28 mouse cellular contexts compared by ENCODE assay signal in genomic region chr9:13626480-13626879, GRCm38 (mm10).
DNase-seq lines count a peak whose midpoint lies in the region; ATAC-seq lines count a peak whose summit lies in the region.
"Had no signal": no experiment of that assay in that cellular context is flagged by ENCODE, and none has a peak within 500 bp of the region (broad histone marks: within the 10 kb centered on the region; RNA-seq: fewer than 3 reads in every experiment).

No protein-coding gene starts in this region.

- no peaks in the 10 kb centered on the region for H3K9me3 ChIP-seq in forebrain, embryonic 12.5 days
- H3K9me3 ChIP-seq in forebrain, embryonic 11.5 days (ENCODE audit: control insufficient read depth, low read length): no peaks in the 10 kb centered on the region
- no peaks in the 10 kb centered on the region for H3K9me3 ChIP-seq in hindbrain, embryonic 11.5 days (ENCODE audit: control insufficient read depth, low read length)
- no peaks in the 10 kb centered on the region for H3K9me3 ChIP-seq in hindbrain, embryonic 14.5 days (ENCODE audit: control insufficient read depth, low read length)
- H3K9me3 ChIP-seq in neural tube, embryonic 12.5 days: no peaks in the 10 kb centered on the region
- no peaks in the 10 kb centered on the region for H3K9me3 ChIP-seq in neural tube, embryonic 15.5 days (replicated peaks)
- H3K9me3 ChIP-seq: G1E; heart, embryonic 12.5 days; kidney, embryonic 15.5 days had no signal

- peaks cover 10% of the 10 kb centered on the region for H3K4me1 ChIP-seq in forebrain, embryonic 12.5 days
- no peaks in the 10 kb centered on the region for H3K4me1 ChIP-seq in forebrain, embryonic 11.5 days (replicated peaks; ENCODE audit: control insufficient read depth, insufficient read depth, low read length)
- peaks cover 5% of the 10 kb centered on the region for H3K4me1 ChIP-seq in hindbrain, embryonic 11.5 days (replicated peaks; ENCODE audit: control insufficient read depth, insufficient read depth, low read length)
- peaks cover 8% of the 10 kb centered on the region; the same call in 1 of the 2 replicates for H3K4me1 ChIP-seq in hindbrain, embryonic 14.5 days (replicated peaks; ENCODE audit: control insufficient read depth, insufficient read depth, low read length)
- peaks cover 14% of the 10 kb centered on the region for H3K4me1 ChIP-seq in neural tube, embryonic 12.5 days
- H3K4me1 ChIP-seq in neural tube, embryonic 15.5 days: peaks cover 6% of the 10 kb centered on the region; the same call in 1 of the 2 replicates

- no peak overlapping the region for H3K4me2 ChIP-seq in forebrain, embryonic 12.5 days
- no peak overlapping the region for H3K4me2 ChIP-seq in forebrain, embryonic 11.5 days (ENCODE audit: low read depth, low read length, severe bottlenecking)
- no peak overlapping the region for H3K4me2 ChIP-seq in hindbrain, embryonic 11.5 days (replicated peaks; ENCODE audit: low read depth, low read length)
- no peak overlapping the region for H3K4me2 ChIP-seq in hindbrain, embryonic 14.5 days (replicated peaks)
- H3K4me2 ChIP-seq in neural tube, embryonic 12.5 days (replicated peaks): no peak overlapping the region; the same call in 1 of the 2 replicates
- no peak overlapping the region for H3K4me2 ChIP-seq in neural tube, embryonic 15.5 days
- H3K4me2 ChIP-seq: heart, embryonic 12.5 days; kidney, embryonic 15.5 days; lung, embryonic 14.5 days had no signal

- 40% methylated on average over 3 of the region's 3 CpGs for WGBS in forebrain, embryonic 12.5 days
- WGBS in forebrain, embryonic 11.5 days: 47% methylated on average over 3 of the region's 3 CpGs
- 53% methylated on average over 3 of the region's 3 CpGs for WGBS in hindbrain, embryonic 11.5 days
- WGBS in hindbrain, embryonic 14.5 days: 29% methylated on average over 3 of the region's 3 CpGs
- 34% methylated on average over 3 of the region's 3 CpGs for WGBS in neural tube, embryonic 12.5 days
- WGBS in neural tube, embryonic 15.5 days: 28% methylated on average over 3 of the region's 3 CpGs

- no peak overlapping the region for H3K4me3 ChIP-seq in forebrain, embryonic 12.5 days (replicated peaks)
- no peak overlapping the region for H3K4me3 ChIP-seq in forebrain, embryonic 11.5 days (ENCODE audit: low read depth, low read length)
- no peak overlapping the region for H3K4me3 ChIP-seq in hindbrain, embryonic 11.5 days (ENCODE audit: low read depth, low read length)
- no peak overlapping the region for H3K4me3 ChIP-seq in hindbrain, embryonic 14.5 days (replicated peaks; ENCODE audit: low read length)
- no peak overlapping the region for H3K4me3 ChIP-seq in neural tube, embryonic 12.5 days
- no peak overlapping the region for H3K4me3 ChIP-seq in neural tube, embryonic 15.5 days (replicated peaks)
- H3K4me3 ChIP-seq: gastrocnemius, adult 2 months; heart, adult 2 months; heart, embryonic 12.5 days; kidney, embryonic 15.5 days; myocyte had no signal

- DNase-seq in forebrain, embryonic 11.5 days (ENCODE audit: low spot score): no peak
- no peak for DNase-seq in hindbrain, embryonic 11.5 days (ENCODE audit: low spot score)
- DNase-seq in hindbrain, embryonic 14.5 days (ENCODE audit: low spot score): no peak
- DNase-seq in adrenal gland, adult (ENCODE audit: inconsistent age in 2 of 2, low spot score in 1 of 2): no peak
- no peak for DNase-seq in urinary bladder, adult 2 months (ENCODE audit: low spot score)
- DNase-seq: adrenal gland, postnatal 10 days; cerebellum, adult 8-10 months; cerebellum, postnatal 36 days; gastrocnemius, adult 2 months; gastrocnemius, postnatal 36 days; heart, adult 2 months; kidney, adult 18-20 months; kidney, postnatal 25 days; liver; lung, embryonic 14.5 days; lung, postnatal 14 days; right cerebral cortex, postnatal 4 days; thymus, adult 18-20 months; thymus, postnatal 25 days had no signal

- no peaks in the 10 kb centered on the region for H3K27me3 ChIP-seq in forebrain, embryonic 12.5 days
- no peaks in the 10 kb centered on the region for H3K27me3 ChIP-seq in forebrain, embryonic 11.5 days (ENCODE audit: control insufficient read depth, insufficient read depth, low read length)
- H3K27me3 ChIP-seq in hindbrain, embryonic 11.5 days (ENCODE audit: control insufficient read depth, insufficient read depth, low read length): no peaks in the 10 kb centered on the region
- no peaks in the 10 kb centered on the region for H3K27me3 ChIP-seq in hindbrain, embryonic 14.5 days (ENCODE audit: control insufficient read depth, insufficient read depth, low read length)
- H3K27me3 ChIP-seq in neural tube, embryonic 12.5 days (replicated peaks): no peaks in the 10 kb centered on the region
- no peaks in the 10 kb centered on the region for H3K27me3 ChIP-seq in neural tube, embryonic 15.5 days (replicated peaks)
- H3K27me3 ChIP-seq: heart, embryonic 12.5 days; kidney, embryonic 15.5 days had no signal

- ATAC-seq in forebrain, embryonic 12.5 days (ENCODE audit: low FRiP score): peak; percentile 39; the same call in 1 of the 2 replicates
- no peak for ATAC-seq in forebrain, embryonic 11.5 days (replicated peaks; ENCODE audit: low FRiP score)
- peak; percentile 56 for ATAC-seq in hindbrain, embryonic 11.5 days (ENCODE audit: low FRiP score)
- ATAC-seq in hindbrain, embryonic 14.5 days (ENCODE audit: low FRiP score): no peak
- 0 out of 2 replicates have a peak, but pooled peaks have one; percentile 48 for ATAC-seq in neural tube, embryonic 12.5 days (ENCODE audit: low FRiP score, low read depth)
- no peak for ATAC-seq in neural tube, embryonic 15.5 days (ENCODE audit: low FRiP score)

- no peak overlapping the region for H3K27ac ChIP-seq in forebrain, embryonic 12.5 days
- H3K27ac ChIP-seq in forebrain, embryonic 11.5 days (ENCODE audit: low read depth, low read length): no peak overlapping the region
- no peak overlapping the region for H3K27ac ChIP-seq in hindbrain, embryonic 11.5 days (ENCODE audit: low read depth, low read length)
- H3K27ac ChIP-seq in hindbrain, embryonic 14.5 days: no peak overlapping the region
- H3K27ac ChIP-seq in neural tube, embryonic 12.5 days: no peak overlapping the region
- no peak overlapping the region for H3K27ac ChIP-seq in neural tube, embryonic 15.5 days (replicated peaks)
- H3K27ac ChIP-seq: gastrocnemius, adult 2 months; heart, adult 2 months; kidney, embryonic 15.5 days; liver, embryonic 14.5 days; stomach, postnatal 0 days had no signal

- no peaks in the 10 kb centered on the region; the same call in 1 of the 2 replicates for H3K36me3 ChIP-seq in forebrain, embryonic 12.5 days (replicated peaks)
- H3K36me3 ChIP-seq in forebrain, embryonic 11.5 days (ENCODE audit: control insufficient read depth, insufficient read depth, low read length): no peaks in the 10 kb centered on the region
- H3K36me3 ChIP-seq in hindbrain, embryonic 11.5 days (ENCODE audit: control insufficient read depth, insufficient read depth, low read length): no peaks in the 10 kb centered on the region
- no peaks in the 10 kb centered on the region for H3K36me3 ChIP-seq in hindbrain, embryonic 14.5 days (replicated peaks; ENCODE audit: control insufficient read depth, insufficient read depth)
- peaks cover 5% of the 10 kb centered on the region; the same call in 1 of the 2 replicates for H3K36me3 ChIP-seq in neural tube, embryonic 12.5 days
- H3K36me3 ChIP-seq in neural tube, embryonic 15.5 days: no peaks in the 10 kb centered on the region
- H3K36me3 ChIP-seq: G1E; kidney, embryonic 15.5 days had no signal

- H3K9ac ChIP-seq in forebrain, embryonic 12.5 days: no peak overlapping the region
- H3K9ac ChIP-seq in forebrain, embryonic 11.5 days (ENCODE audit: low read length): no peak overlapping the region
- H3K9ac ChIP-seq in hindbrain, embryonic 11.5 days (ENCODE audit: low read depth, low read length): no peak overlapping the region
- H3K9ac ChIP-seq in hindbrain, embryonic 14.5 days: no peak overlapping the region
- no peak overlapping the region for H3K9ac ChIP-seq in neural tube, embryonic 12.5 days
- H3K9ac ChIP-seq in neural tube, embryonic 15.5 days (replicated peaks): no peak overlapping the region
- H3K9ac ChIP-seq: heart, embryonic 12.5 days; kidney, embryonic 15.5 days; liver, embryonic 14.5 days; lung, embryonic 14.5 days had no signal

Comparison
In these comparisons a context has a peak if more than half of its experiments do, and no peak if none do; other contexts are left out.
1. ATAC-seq: peak in forebrain, embryonic 12.5 days (single experiment), hindbrain, embryonic 11.5 days (single experiment) and neural tube, embryonic 12.5 days (single experiment); none in forebrain, embryonic 11.5 days (single experiment), hindbrain, embryonic 14.5 days (single experiment) and neural tube, embryonic 15.5 days (single experiment).